Mouse (Mus musculus): Measurements from ENCODE around the gene Olfr948. TPM values are rescaled to one million over a fixed set of nuclear protein-coding genes. Genes with fewer than 3 reads are reported as not detected.

The Olfr948 gene
- polyA plus RNA-seq (2015; fragmentation: Nextera tagmentation; extraction: Ambion mirVana) = not detected in 2 replicates

DNA sequence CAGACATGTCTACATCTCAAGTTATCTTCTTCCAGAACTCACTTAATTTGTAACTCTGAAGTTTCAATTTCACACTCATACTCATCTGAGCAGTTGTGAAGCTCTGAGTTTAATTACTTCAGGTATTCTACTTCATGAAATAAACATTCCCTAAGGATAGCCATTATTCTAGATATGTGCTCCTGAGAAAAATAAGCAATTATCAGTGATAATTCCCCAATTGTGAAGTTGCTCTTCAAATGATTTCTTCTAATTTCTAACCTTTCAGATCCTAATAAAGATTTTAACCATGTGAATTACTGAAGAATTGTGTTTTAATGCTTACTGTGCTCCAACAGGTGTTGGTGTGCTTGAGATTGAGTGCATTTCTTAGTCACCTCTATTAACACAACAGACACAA is at the start of gene Olfr948:
Olfr948 (minus strand) TSS at position 101 of the 400 bp plus-strand sequence.
- no peak within 1 kb of the TSS for H3K4me3 ChIP-seq
- H3K27ac ChIP-seq (replicated peaks) = no peak within 1 kb of the TSS
- no peaks in the 10 kb centered on the region for H3K36me3 ChIP-seq
- no peak within 1 kb of the TSS for H3K4me2 ChIP-seq
- ATAC-seq (ENCODE audit: low FRiP score, low read depth) = no peak
- no peaks in the 10 kb centered on the region for H3K27me3 ChIP-seq
- H3K9me3 ChIP-seq = no peaks in the 10 kb centered on the region
- H3K9ac ChIP-seq = no peak within 1 kb of the TSS
- no peaks in the 10 kb centered on the region for H3K4me1 ChIP-seq (replicated peaks)

DNA sequence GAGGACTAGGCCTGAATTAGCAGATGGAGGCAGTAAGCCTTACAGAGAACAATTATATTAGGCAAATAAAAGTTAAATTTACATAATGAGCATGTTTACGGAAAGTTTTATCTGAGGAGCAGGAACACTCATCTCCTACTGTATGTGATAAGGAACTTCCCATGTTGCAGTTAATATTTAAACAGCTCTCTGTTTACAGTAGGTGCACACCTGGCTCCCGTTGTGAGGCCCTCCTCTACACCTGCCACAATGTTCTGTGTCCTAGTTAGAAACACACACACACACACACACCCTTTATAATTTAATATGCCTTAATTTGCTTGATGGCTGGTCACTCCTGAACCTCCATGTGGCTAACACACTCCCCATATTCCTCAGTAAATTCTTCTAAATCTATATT is 38.7 kb downstream of the Olfr948 start:
- Histone ChIP-seq H3K36me3 (no peaks in the 10 kb centered on the region), H3K9me3 (no peaks in the 10 kb centered on the region), H3K4me3 (no peak overlapping the region), H3K9ac (no peak overlapping the region), H3K4me1 (replicated peaks) (no peaks in the 10 kb centered on the region), H3K27me3 (no peaks in the 10 kb centered on the region), H3K4me2 (no peak overlapping the region), H3K27ac (replicated peaks) (no peak overlapping the region)
- WGBS = 76% methylated on average over 2 of the region's 2 CpGs
- ATAC-seq (ENCODE audit: low FRiP score, low read depth) = no peak

DNA sequence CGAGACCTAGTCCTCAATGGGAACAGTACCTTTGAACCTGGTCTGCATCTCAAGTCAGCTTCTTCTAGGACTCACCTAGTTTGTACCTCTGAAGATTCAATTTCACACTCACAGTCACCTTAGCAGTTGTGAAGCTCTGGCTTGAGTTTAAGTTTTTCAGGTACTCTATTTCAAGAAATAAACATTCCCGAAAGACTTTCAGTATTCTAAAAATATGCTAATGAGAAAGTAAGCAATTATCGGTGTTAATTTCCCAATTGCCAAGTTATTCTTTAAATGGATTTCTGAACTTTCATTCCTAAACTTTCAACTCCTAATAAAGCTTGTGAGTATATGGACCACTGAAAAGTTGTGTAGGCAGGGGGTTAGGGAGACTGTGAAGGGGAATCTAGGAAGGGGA is 49.1 kb downstream of the Olfr948 start, which contains the start of gene Olfr945:
Olfr945 (minus strand) TSS at position 101 of the 400 bp plus-strand sequence.
- no peak within 1 kb of the TSS for H3K9ac ChIP-seq
- H3K4me3 ChIP-seq = no peak within 1 kb of the TSS
- ATAC-seq (ENCODE audit: low FRiP score, low read depth) = no peak
- H3K4me1 ChIP-seq (replicated peaks) = no peaks in the 10 kb centered on the region
- H3K27ac ChIP-seq (replicated peaks) = no peak within 1 kb of the TSS
- no peaks in the 10 kb centered on the region for H3K36me3 ChIP-seq
- no peaks in the 10 kb centered on the region for H3K9me3 ChIP-seq
- no peak within 1 kb of the TSS for H3K4me2 ChIP-seq
- 88% methylated on average over 3 of the region's 3 CpGs for WGBS
- H3K27me3 ChIP-seq = no peaks in the 10 kb centered on the region

Other genes with a start within 250 kb of the Olfr948 start
- gene Olfr938, start 247.2 kb downstream of the Olfr948 start, polyA plus RNA-seq (2015; fragmentation: Nextera tagmentation; extraction: Ambion mirVana) = not detected in 2 replicates
- gene Olfr27, start 197.9 kb downstream of the Olfr948 start, polyA plus RNA-seq (2015; fragmentation: Nextera tagmentation; extraction: Ambion mirVana) = not detected in 2 replicates
- not detected in 2 replicates for gene Olfr943, start 159.7 kb downstream of the Olfr948 start, polyA plus RNA-seq (2015; fragmentation: Nextera tagmentation; extraction: Ambion mirVana)
- gene Olfr944, start 124.1 kb downstream of the Olfr948 start, polyA plus RNA-seq (2015; fragmentation: Nextera tagmentation; extraction: Ambion mirVana) = not detected in 2 replicates
- not detected in 2 replicates for gene Olfr1537, start 76.1 kb downstream of the Olfr948 start, polyA plus RNA-seq (2015; fragmentation: Nextera tagmentation; extraction: Ambion mirVana)
- not detected in 2 replicates for gene Olfr945, start 49.2 kb downstream of the Olfr948 start, polyA plus RNA-seq (2015; fragmentation: Nextera tagmentation; extraction: Ambion mirVana)
- gene Olfr951, start 61.4 kb upstream of the Olfr948 start, polyA plus RNA-seq (2015; fragmentation: Nextera tagmentation; extraction: Ambion mirVana) = not detected in 2 replicates
- not detected in 2 replicates for gene Olfr952, start 101.1 kb upstream of the Olfr948 start, polyA plus RNA-seq (2015; fragmentation: Nextera tagmentation; extraction: Ambion mirVana)
- gene Olfr954, start 130.7 kb upstream of the Olfr948 start, polyA plus RNA-seq (2015; fragmentation: Nextera tagmentation; extraction: Ambion mirVana) = not detected in 2 replicates
- not detected in 2 replicates for gene Olfr955, start 145.9 kb upstream of the Olfr948 start, polyA plus RNA-seq (2015; fragmentation: Nextera tagmentation; extraction: Ambion mirVana)
- not detected in 2 replicates for gene Olfr44, start 167.9 kb upstream of the Olfr948 start, polyA plus RNA-seq (2015; fragmentation: Nextera tagmentation; extraction: Ambion mirVana)
- gene Olfr957, start 189.8 kb upstream of the Olfr948 start, polyA plus RNA-seq (2015; fragmentation: Nextera tagmentation; extraction: Ambion mirVana) = not detected in 2 replicates
- gene Olfr958, start 228.0 kb upstream of the Olfr948 start, polyA plus RNA-seq (2015; fragmentation: Nextera tagmentation; extraction: Ambion mirVana) = not detected in 2 replicates
- not detected in 2 replicates for gene Olfr959, start 249.5 kb upstream of the Olfr948 start, polyA plus RNA-seq (2015; fragmentation: Nextera tagmentation; extraction: Ambion mirVana)

Measured in hindbrain, embryonic 15.5 days (tissue).